Mouse (Mus musculus) cerebellum, adult 9-11 months (tissue): ENCODE results near the gene Olfr699.
"Not testable (repeated sequence)": the region's sequence is repeated elsewhere in the genome, so short reads cannot be mapped to it uniquely, and the experiment has no call there.

Source experiments
- DNase-seq: peaks from one replicate; pipeline ENCODE4 v3.0.0; 2022

Gene Olfr699

GRCm38 (mm10) chr7:106793098-106793497, at the start of gene Olfr699:
Gene Olfr699, minus strand, starts transcription at chr7:106793198.
- no peak for DNase-seq

- no peak for DNase-seq
These were observed 40.8 kb upstream of the Olfr699 start, which contains the start of gene Olfr702 for GRCm38 (mm10) chr7:106833793-106834192. Gene Olfr702, minus strand, starts transcription at chr7:106833893.

- DNase-seq: no peak
These were observed 25.4 kb upstream of the Olfr699 start for GRCm38 (mm10) chr7:106818414-106818813.

- DNase-seq: no peak
These were observed 22.8 kb upstream of the Olfr699 start for GRCm38 (mm10) chr7:106815775-106816174.

- DNase-seq: no peak
These were observed 20.8 kb upstream of the Olfr699 start, which contains the start of gene Olfr701 for GRCm38 (mm10) chr7:106813829-106814228. Gene Olfr701, plus strand, starts transcription at chr7:106814129.

GRCm38 (mm10) chr7:106808734-106809133, 15.7 kb upstream of the Olfr699 start, which contains the start of gene Olfr700:
Gene Olfr700, minus strand, starts transcription at chr7:106808834.
- no peak for DNase-seq

- DNase-seq: no peak
These were observed 4.7 kb downstream of the Olfr699 start for GRCm38 (mm10) chr7:106788330-106788729.

GRCm38 (mm10) chr7:106761008-106761407, 32.0 kb downstream of the Olfr699 start:
- not testable (repeated sequence) for DNase-seq

- no peak for DNase-seq
These were observed 34.2 kb downstream of the Olfr699 start for GRCm38 (mm10) chr7:106758800-106759199.

GRCm38 (mm10) chr7:106755297-106755696, 37.7 kb downstream of the Olfr699 start, which contains the start of gene Olfr698:
Gene Olfr698, minus strand, starts transcription at chr7:106755397.
- no peak for DNase-seq

- DNase-seq: no peak
These were observed 47.2 kb downstream of the Olfr699 start for GRCm38 (mm10) chr7:106745811-106746210.

- DNase-seq: no peak
These were observed 50.7 kb downstream of the Olfr699 start, which contains the start of gene Olfr697 for GRCm38 (mm10) chr7:106742343-106742742. Gene Olfr697, minus strand, starts transcription at chr7:106742443.
